18 mouse cellular contexts compared by ENCODE assay signal in genomic region chr14:123027876-123028275, GRCm38 (mm10). TPM values are rescaled to one million over a fixed set of nuclear protein-coding genes. Genes with fewer than 3 reads are reported as not detected.
DNase-seq lines count a peak whose midpoint lies in the region; ATAC-seq and TF ChIP-seq lines count a peak whose summit lies in the region.
"Had no signal": no experiment of that assay in that cellular context is flagged by ENCODE, and none has a peak within 500 bp of the region (broad histone marks: within the 10 kb centered on the region; RNA-seq: fewer than 3 reads in every experiment).

No protein-coding gene starts in this region.

- H3K36me3 ChIP-seq in midbrain, postnatal 0 days (ENCODE audit: insufficient read depth, low read length): no peaks in the 10 kb centered on the region
- H3K36me3 ChIP-seq in midbrain, embryonic 15.5 days (replicated peaks): no peaks in the 10 kb centered on the region
- H3K36me3 ChIP-seq: forebrain, embryonic 10.5 days; heart, embryonic 10.5 days; hindbrain, embryonic 10.5 days had no signal

- H3K4me3 ChIP-seq in midbrain, postnatal 0 days (ENCODE audit: low read depth, low read length): no peak overlapping the region
- no peak overlapping the region for H3K4me3 ChIP-seq in midbrain, embryonic 15.5 days
- H3K4me3 ChIP-seq: forebrain, embryonic 10.5 days; heart, embryonic 10.5 days; hindbrain, embryonic 10.5 days had no signal

- H3K4me1 ChIP-seq in midbrain, postnatal 0 days (ENCODE audit: insufficient read depth, low read length): no peaks in the 10 kb centered on the region
- no peaks in the 10 kb centered on the region for H3K4me1 ChIP-seq in midbrain, embryonic 15.5 days
- H3K4me1 ChIP-seq: forebrain, embryonic 10.5 days; heart, embryonic 10.5 days had no signal

- H3K27ac ChIP-seq in midbrain, postnatal 0 days (ENCODE audit: low read depth, low read length): no peak overlapping the region
- no peak overlapping the region for H3K27ac ChIP-seq in midbrain, embryonic 15.5 days
- H3K27ac ChIP-seq: forebrain, embryonic 10.5 days; heart, embryonic 10.5 days; hindbrain, embryonic 10.5 days had no signal

- TF ChIP-seq CTCF in midbrain, postnatal 0 days (IDR thresholded peaks at IDR 0.05): no peak

- no peaks in the 10 kb centered on the region for H3K27me3 ChIP-seq in midbrain, postnatal 0 days (ENCODE audit: insufficient read depth, low read length)
- no peaks in the 10 kb centered on the region for H3K27me3 ChIP-seq in midbrain, embryonic 15.5 days (replicated peaks)
- H3K27me3 ChIP-seq: CH12.LX had no signal

- H3K9ac ChIP-seq in midbrain, postnatal 0 days (replicated peaks; ENCODE audit: low read length, poor library complexity, severe bottlenecking): no peak overlapping the region
- no peak overlapping the region for H3K9ac ChIP-seq in midbrain, embryonic 15.5 days
- H3K9ac ChIP-seq: liver, postnatal 0 days had no signal

- ATAC-seq in midbrain, postnatal 0 days (ENCODE audit: low FRiP score): no peak
- ATAC-seq in midbrain, embryonic 15.5 days (replicated peaks): no peak
- ATAC-seq in granulocyte monocyte progenitor cell, adult 5-6 weeks (replicated peaks; ENCODE audit: poor library complexity, severe bottlenecking): no peak
- ATAC-seq: liver, postnatal 0 days had no signal

- H3K4me2 ChIP-seq in midbrain, postnatal 0 days (ENCODE audit: low read depth, low read length, poor library complexity, severe bottlenecking): no peak overlapping the region
- H3K4me2 ChIP-seq in midbrain, embryonic 15.5 days: no peak overlapping the region

- H3K9me3 ChIP-seq in midbrain, postnatal 0 days (ENCODE audit: low read length): no peaks in the 10 kb centered on the region
- H3K9me3 ChIP-seq in midbrain, embryonic 15.5 days: no peaks in the 10 kb centered on the region
- H3K9me3 ChIP-seq: forebrain, embryonic 10.5 days; heart, embryonic 10.5 days; hindbrain, embryonic 10.5 days had no signal

- peak; percentile 12 to 15 for DNase-seq in cerebellum, postnatal 10 days
- DNase-seq in cerebellum, adult 9-10 months: no peak
- peak; percentile 8 for DNase-seq in midbrain, postnatal 0 days (ENCODE audit: low spot score)
- DNase-seq in embryo, embryonic 10 days (ENCODE audit: low spot score): peak; percentile 30
- DNase-seq in kidney, postnatal 10 days: peak; percentile 13
- DNase-seq in thymus, postnatal 14 days: no peak
- DNase-seq: cerebellum, adult 9-11 months; layer of hippocampus, postnatal 36 days; liver, postnatal 0 days; lung, postnatal 10 days; spleen, adult 18-20 months; thymus, postnatal 36 days had no signal

- 58% methylated on average over 2 of the region's 2 CpGs for WGBS in midbrain, postnatal 0 days
- WGBS in midbrain, embryonic 15.5 days: 63% methylated on average over 2 of the region's 2 CpGs

RNA-seq across cellular contexts. Expression of gene Tmtc4, which starts 44.0 kb away (rescaled TPM):
- 62.1 and 79.5 TPM in 2 replicates for total RNA-seq in midbrain, postnatal 0 days (2014; rRNA removed)
- 32.2 and 32.9 TPM in 2 replicates for polyA plus RNA-seq in midbrain, postnatal 0 days (2015; fragmentation: Nextera tagmentation; extraction: Ambion mirVana)
- 45.8 and 50.4 TPM in 2 replicates for polyA plus RNA-seq in midbrain, embryonic 15.5 days (2015; fragmentation: Nextera tagmentation; extraction: Ambion mirVana)
- total RNA-seq in granulocyte monocyte progenitor cell, adult 5-6 weeks (2014; fragmentation: Nextera tagmentation): 2.8 and 6.3 TPM in 2 replicates
- total RNA-seq in granulocyte monocyte progenitor cell, adult 5-6 weeks (2017): 8.5 and 13.2 TPM in 2 replicates

Comparison
In these comparisons a context has a peak if more than half of its experiments do, and no peak if none do; other contexts are left out.
1. DNase-seq: peak in cerebellum, postnatal 10 days (2 of 2), midbrain, postnatal 0 days (single experiment), embryo, embryonic 10 days (single experiment) and kidney, postnatal 10 days (single experiment); none in cerebellum, adult 9-10 months (single experiment) and thymus, postnatal 14 days (single experiment).